14 mouse cellular contexts compared by ENCODE assay signal in genomic region chr5:33218746-33219449, GRCm38 (mm10). TPM values are rescaled to one million over a fixed set of nuclear protein-coding genes. Genes with fewer than 3 reads are reported as not detected.
A peak's percentile ranks its signal among the peaks of the same experiment; 100 is the strongest.
DNase-seq lines count a peak whose midpoint lies in the region; ATAC-seq and TF ChIP-seq lines count a peak whose summit lies in the region.
"Had no signal": no experiment of that assay in that cellular context is flagged by ENCODE, and none has a peak within 500 bp of the region (broad histone marks: within the 10 kb centered on the region; RNA-seq: fewer than 3 reads in every experiment).

No protein-coding gene starts in this region.

- H3K4me2 ChIP-seq in kidney, postnatal 0 days (ENCODE audit: low read length), result no peak overlapping the region
- H3K4me2 ChIP-seq in liver, embryonic 16.5 days (ENCODE audit: low read depth, low read length), result peak overlapping the region; percentile 55

- no peaks in the 10 kb centered on the region for H3K36me3 ChIP-seq in kidney, postnatal 0 days (ENCODE audit: insufficient read depth, low read length)
- no peaks in the 10 kb centered on the region for H3K36me3 ChIP-seq in kidney, adult 2 months (ENCODE audit: control insufficient read depth, insufficient read depth, low read length)
- H3K36me3 ChIP-seq in liver, embryonic 16.5 days (ENCODE audit: control insufficient read depth, insufficient read depth), result no peaks in the 10 kb centered on the region

- no peak for ATAC-seq in kidney, postnatal 0 days (replicated peaks; ENCODE audit: low FRiP score, low read depth)
- ATAC-seq in liver, embryonic 16.5 days (ENCODE audit: low read depth), result peak; percentile 40

- peaks cover 4% of the 10 kb centered on the region; the same call in 1 of the 2 replicates for H3K4me1 ChIP-seq in kidney, postnatal 0 days (replicated peaks; ENCODE audit: insufficient read depth, low read length)
- H3K4me1 ChIP-seq in kidney, adult 2 months (ENCODE audit: control insufficient read depth, insufficient read depth, low read length), result no peaks in the 10 kb centered on the region
- peaks cover 36% of the 10 kb centered on the region for H3K4me1 ChIP-seq in liver, embryonic 16.5 days (ENCODE audit: control insufficient read depth, low read depth, low read length)

- WGBS in kidney, postnatal 0 days, result 74% methylated on average over 20 of the region's 20 CpGs
- WGBS in kidney, adult 2 months, result 75% methylated on average over 20 of the region's 20 CpGs
- WGBS in liver, embryonic 16.5 days (ENCODE audit: insufficient replicate concordance), result 54% methylated on average over 20 of the region's 20 CpGs

- H3K27ac ChIP-seq in kidney, postnatal 0 days, result 0 out of 2 replicates have a peak overlapping the region, but pooled peaks have one; percentile 36
- no peak overlapping the region for H3K27ac ChIP-seq in kidney, adult 2 months (ENCODE audit: insufficient read depth, low read depth, low read length)
- peak overlapping the region; percentile 85 for H3K27ac ChIP-seq in liver, embryonic 16.5 days (ENCODE audit: low read length)

- TF ChIP-seq POLR2A in kidney, adult 2 months (IDR thresholded peaks at IDR 0.05; ENCODE audit: low read depth, low read length), result no peak

- no peaks in the 10 kb centered on the region for H3K27me3 ChIP-seq in kidney, postnatal 0 days (ENCODE audit: insufficient read depth, low read length)
- no peaks in the 10 kb centered on the region for H3K27me3 ChIP-seq in kidney, adult 2 months (replicated peaks; ENCODE audit: control insufficient read depth, insufficient read depth, low read length)
- H3K27me3 ChIP-seq in liver, embryonic 16.5 days (ENCODE audit: control insufficient read depth, insufficient read depth, low read depth, low read length), result no peaks in the 10 kb centered on the region

- no peak for TF ChIP-seq CTCF in kidney, postnatal 0 days (IDR thresholded peaks at IDR 0.05; ENCODE audit: low read depth)
- no peak for TF ChIP-seq CTCF in kidney, adult 2 months (conservative IDR thresholded peaks at IDR 0.05; ENCODE audit: insufficient read depth, insufficient read length, low read depth, low read length)

- H3K9ac ChIP-seq in kidney, postnatal 0 days (ENCODE audit: low read depth, low read length), result no peak overlapping the region
- H3K9ac ChIP-seq in liver, embryonic 16.5 days (ENCODE audit: low read depth, low read length), result peak overlapping the region; percentile 38; the same call in 1 of the 2 replicates

- peak; percentile 1 for DNase-seq in gastrocnemius, postnatal 14 days
- no peak for DNase-seq in gastrocnemius, adult 8-10 months (ENCODE audit: low spot score in 2 of 2)
- DNase-seq in kidney, postnatal 0 days (ENCODE audit: low spot score), result peak; percentile 55
- no peak for DNase-seq in kidney, adult 2 months
- peak; percentile 24 for DNase-seq in brain, adult 2 months (ENCODE audit: low read depth, low spot score)
- no peak for DNase-seq in spleen, postnatal 14 days (ENCODE audit: low spot score in 2 of 2)
- DNase-seq in adrenal gland, postnatal 25 days, result no peak
- DNase-seq: adrenal gland, postnatal 36 days; B cell, adult 2 months; cerebellum, adult 8-10 months; gastrocnemius, postnatal 25 days; left cerebral cortex, postnatal 4 days; midbrain, embryonic 14.5 days had no signal

- H3K4me3 ChIP-seq in kidney, postnatal 0 days (replicated peaks; ENCODE audit: low read depth, low read length), result no peak overlapping the region
- H3K4me3 ChIP-seq in kidney, adult 2 months (ENCODE audit: insufficient read depth, low read depth, low read length), result no peak overlapping the region
- H3K4me3 ChIP-seq in liver, embryonic 16.5 days (ENCODE audit: low read depth, low read length), result no peak overlapping the region

- intact Hi-C loops in gastrocnemius, postnatal 14 days (cut with DNase I; ENCODE audit: low total_unique reads), result no loop called here

- no peaks in the 10 kb centered on the region for H3K9me3 ChIP-seq in kidney, postnatal 0 days (replicated peaks; ENCODE audit: low read length)
- H3K9me3 ChIP-seq in liver, embryonic 16.5 days (replicated peaks; ENCODE audit: control insufficient read depth, low read length), result no peaks in the 10 kb centered on the region

RNA-seq across cellular contexts. Expression of gene Spon2, which starts 0.6 kb away (rescaled TPM):
- total RNA-seq in gastrocnemius, postnatal 14 days (2021), result 10 to 100 TPM in 1 of 2 experiments, 1 to 10 TPM in 1; 3.5 to 12.3 TPM
- total RNA-seq in gastrocnemius, adult 8-10 months (2022), result 1 to 10 TPM in 2 of 4 experiments, under 1 TPM in 2; 0.67 to 1.1 (median 0.88) TPM
- polyA plus RNA-seq in kidney, postnatal 0 days (2015; fragmentation: Nextera tagmentation; extraction: Ambion mirVana), result 6.7 and 7.4 TPM in 2 replicates
- polyA plus RNA-seq in kidney, adult 2 months (2012; rRNA removed), result 1.5 and 2.5 TPM in 2 replicates
- 24.9 and 31.0 TPM in 2 replicates for polyA plus RNA-seq in liver, embryonic 16.5 days (2015; fragmentation: Nextera tagmentation; extraction: Ambion mirVana)
- total RNA-seq in adrenal gland, postnatal 25 days (2021), result 0.39 TPM in 1 of 2 replicates, not detected in the other

RNA-seq across cellular contexts. Expression of gene Ctbp1, which starts 55.9 kb away (rescaled TPM):
- 100 to 1,000 TPM; 184 to 200 TPM for total RNA-seq in gastrocnemius, postnatal 14 days (2021)
- 100 to 1,000 TPM; 241 to 265 (median 251) TPM for total RNA-seq in gastrocnemius, adult 8-10 months (2022)
- 252 and 261 TPM in 2 replicates for polyA plus RNA-seq in kidney, postnatal 0 days (2015; fragmentation: Nextera tagmentation; extraction: Ambion mirVana)
- polyA plus RNA-seq in kidney, adult 2 months (2012; rRNA removed), result 209 and 253 TPM in 2 replicates
- polyA plus RNA-seq in liver, embryonic 16.5 days (2015; fragmentation: Nextera tagmentation; extraction: Ambion mirVana), result 159 and 168 TPM in 2 replicates
- total RNA-seq in adrenal gland, postnatal 25 days (2021), result 222 and 223 TPM in 2 replicates

Comparison
In these comparisons a context has a peak if more than half of its experiments do, and no peak if none do; other contexts are left out.
1. DNase-seq: peak in gastrocnemius, postnatal 14 days (single experiment), kidney, postnatal 0 days (single experiment) and brain, adult 2 months (single experiment); none in gastrocnemius, adult 8-10 months (0 of 2), kidney, adult 2 months (single experiment), spleen, postnatal 14 days (0 of 2) and adrenal gland, postnatal 25 days (single experiment).